ENCODE assay signal across 3 mouse cellular contexts in genomic region chr15:94488028-94488427, GRCm38 (mm10). TPM values are rescaled to one million over a fixed set of nuclear protein-coding genes. Genes with fewer than 3 reads are reported as not detected.
"Had no signal": no experiment of that assay in that cellular context is flagged by ENCODE, and none has a peak within 500 bp of the region (broad histone marks: within the 10 kb centered on the region; RNA-seq: fewer than 3 reads in every experiment).

No protein-coding gene starts in this region.

RNA-seq across cellular contexts. Expression of gene Adamts20, which starts 22.8 kb away (rescaled TPM):
- total RNA-seq: common myeloid progenitor, adult 5-6 weeks; granulocyte monocyte progenitor cell, adult 5-6 weeks had no signal
- polyA plus RNA-seq: erythroblast, embryonic 14.5 days had no signal
